Mouse (Mus musculus) kidney, embryonic 16.5 days (tissue): ENCODE measurements around the gene Nat8f6. TPM values are rescaled to one million over a fixed set of nuclear protein-coding genes. Genes with fewer than 3 reads are reported as not detected.
"Not testable (repeated sequence)": the region's sequence is repeated elsewhere in the genome, so short reads cannot be mapped to it uniquely, and the experiment has no call there.

Experiments
- ATAC-seq: fragments of 200-750 bp; cut with Nextera tagmentation; 2 replicates; pipeline ENCODE4 v1.8.0; 2017; ENCODE audit warnings: moderate TSS enrichment; ENCODE audit not compliant: low FRiP score, low TSS enrichment
- H3K27ac ChIP-seq: fragments of 300-500 bp; sonication (generic); 2 replicates; pipeline ENCODE4 v1.5.1; 2014; ENCODE audit warnings: low read length
- H3K27me3 ChIP-seq: fragments of 300-500 bp; sonication (generic); 2 replicates; pipeline ENCODE4 v1.6.1; 2014; ENCODE audit warnings: low read length, control low read depth, mixed read lengths; ENCODE audit not compliant: insufficient read depth
- H3K36me3 ChIP-seq: fragments of 300-500 bp; sonication (generic); 2 replicates; pipeline ENCODE4 v1.6.1; 2014; ENCODE audit warnings: low read length, control low read depth, mixed read lengths; ENCODE audit not compliant: insufficient read depth
- H3K4me1 ChIP-seq: fragments of 300-500 bp; sonication (generic); 2 replicates; pipeline ENCODE4 v1.6.1; 2014; ENCODE audit warnings: low read length, control low read depth, mixed read lengths; ENCODE audit not compliant: insufficient read depth
- H3K4me2 ChIP-seq: fragments of 300-500 bp; sonication (generic); replicated peaks from 2 replicates; pipeline ENCODE4 v1.6.1; 2014; ENCODE audit warnings: low read depth, low read length
- H3K4me3 ChIP-seq: fragments of 300-500 bp; sonication (generic); 2 replicates; pipeline ENCODE4 v1.5.1; 2014; ENCODE audit warnings: mild to moderate bottlenecking, low read length
- H3K9ac ChIP-seq: fragments of 300-500 bp; sonication (generic); replicated peaks from 2 replicates; pipeline ENCODE4 v1.6.1; 2014; ENCODE audit warnings: low read length
- H3K9me3 ChIP-seq: fragments of 300-500 bp; sonication (generic); 2 replicates; pipeline ENCODE4 v1.6.1; 2016; ENCODE audit warnings: low read length, control low read depth
- WGBS: fragments of 180-500 bp; shearing (Covaris S2); extraction: QIAGEN DNeasy Blood & Tissue Kit; methylation state at CpG from one replicate; pipeline ENCODE4 v1.1.7; 2014; 5-methylcytosine and 5-hydroxymethylcytosine counted together
- polyA plus RNA-seq: library from polyadenylated mRNA; unstranded; fragments of >200 nt; fragmentation: Nextera tagmentation; extraction: Ambion mirVana; gene quantifications from 2 replicates; pipeline ENCODE4 v1.2.1, GENCODE M21; 2015

The Nat8f6 gene
- polyA plus RNA-seq, 1 experiment from 2014 or later = 0.20 TPM

DNA sequence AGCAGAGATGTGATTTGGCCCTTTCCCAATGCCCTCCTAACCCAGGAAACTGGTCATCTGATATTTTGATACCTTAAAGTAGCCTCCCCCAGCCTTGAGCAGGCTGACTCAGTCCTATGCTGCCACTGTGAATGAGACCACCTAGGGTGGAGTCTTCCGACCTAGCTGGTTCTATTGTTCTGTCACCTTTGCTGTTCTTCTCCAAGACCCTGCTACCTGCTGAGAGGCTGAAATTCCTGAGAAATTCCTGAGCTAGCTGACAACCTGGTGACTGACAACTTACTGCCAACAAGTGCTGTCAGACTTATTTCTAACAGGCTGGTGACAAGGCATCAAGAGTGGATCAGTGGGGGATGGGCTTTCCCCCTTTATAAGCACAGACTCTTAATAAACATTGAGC lies 2.4 kb downstream of the Nat8f6 start:
- Histone ChIP-seq H3K4me1 (no peaks in the 10 kb centered on the region), H3K4me2 (no peak overlapping the region), H3K27ac (no peak overlapping the region), H3K27me3 (no peaks in the 10 kb centered on the region), H3K4me3 (no peak overlapping the region), H3K9ac (no peak overlapping the region), H3K9me3 (no peaks in the 10 kb centered on the region), H3K36me3 (no peaks in the 10 kb centered on the region)
- ATAC-seq = no peak
- 61% methylated on average over 1 of the region's 1 CpGs for WGBS

DNA sequence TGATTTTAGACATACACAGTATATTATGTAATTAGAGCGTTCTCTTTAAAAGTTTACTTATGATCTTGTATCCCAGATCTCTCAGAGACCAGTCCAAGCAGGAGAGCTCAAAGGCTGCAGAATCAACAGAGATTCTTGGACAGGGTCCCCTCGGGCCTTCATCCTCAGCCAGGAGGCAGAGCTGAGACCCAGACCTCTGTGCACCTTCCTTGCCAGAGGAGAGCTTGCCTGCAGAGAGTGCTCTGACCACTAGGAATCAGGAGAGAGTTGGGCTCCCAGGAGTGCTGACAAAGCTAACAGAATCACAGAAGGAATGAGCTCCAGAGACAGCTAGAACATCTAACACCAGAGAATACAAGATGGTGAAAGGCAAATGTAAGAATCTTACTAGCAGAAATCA lies 7.4 kb downstream of the Nat8f6 start:
- 79% methylated on average over 2 of the region's 2 CpGs for WGBS

DNA sequence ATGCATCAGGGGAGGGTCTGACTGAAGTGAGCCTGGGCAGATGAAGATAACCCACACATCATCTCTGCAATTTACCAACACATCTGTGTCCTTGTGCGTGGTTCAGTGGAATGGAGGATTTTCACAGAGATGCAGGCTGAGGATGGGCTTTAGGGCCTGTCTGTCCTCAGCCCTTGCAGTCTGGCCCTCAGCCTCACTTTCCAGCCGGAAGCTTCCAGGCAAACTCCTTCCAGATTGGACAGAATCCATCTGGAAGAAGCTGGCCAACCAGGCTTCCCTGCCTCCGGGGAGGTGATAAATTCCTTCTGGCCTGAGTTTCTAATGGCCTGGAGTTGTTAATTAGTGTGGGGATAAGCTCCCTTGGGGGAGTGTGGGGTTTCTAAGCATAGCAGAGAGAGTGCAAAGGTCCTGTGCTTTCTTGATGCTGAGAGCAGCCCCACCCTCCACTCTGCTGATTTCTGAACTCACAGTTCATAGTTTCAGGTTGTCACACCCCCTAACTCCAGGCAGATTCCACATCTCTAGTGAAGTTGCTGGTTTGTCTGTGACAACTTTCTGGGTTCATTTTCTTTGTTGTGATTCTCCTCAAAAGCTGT lies 9.7 kb downstream of the Nat8f6 start:
- 47% methylated on average over 2 of the region's 3 CpGs for WGBS
- H3K4me2 ChIP-seq, H3K4me3 ChIP-seq, H3K27ac ChIP-seq, ATAC-seq, H3K9me3 ChIP-seq, H3K27me3 ChIP-seq, H3K9ac ChIP-seq, H3K36me3 ChIP-seq, H3K4me1 ChIP-seq: not testable (repeated sequence)

More for the DNA sequence above, 7.4 kb downstream of the Nat8f6 start:
- Histone ChIP-seq H3K4me3 (no peak overlapping the region), H3K9me3 (no peaks in the 10 kb centered on the region), H3K4me2 (no peak overlapping the region), H3K27ac (no peak overlapping the region), H3K27me3 (no peaks in the 10 kb centered on the region), H3K4me1 (no peaks in the 10 kb centered on the region), H3K9ac (no peak overlapping the region), H3K36me3 (no peaks in the 10 kb centered on the region)
- no peak for ATAC-seq

GRCm38 (mm10) chr6:85810514-85810913 lies 10.2 kb downstream of the Nat8f6 start:
- not testable (repeated sequence) for H3K4me2 ChIP-seq, H3K9ac ChIP-seq, H3K27ac ChIP-seq, H3K4me1 ChIP-seq, H3K4me3 ChIP-seq, ATAC-seq, H3K36me3 ChIP-seq, H3K9me3 ChIP-seq, H3K27me3 ChIP-seq
- WGBS = 85% methylated on average over 2 of the region's 3 CpGs

DNA sequence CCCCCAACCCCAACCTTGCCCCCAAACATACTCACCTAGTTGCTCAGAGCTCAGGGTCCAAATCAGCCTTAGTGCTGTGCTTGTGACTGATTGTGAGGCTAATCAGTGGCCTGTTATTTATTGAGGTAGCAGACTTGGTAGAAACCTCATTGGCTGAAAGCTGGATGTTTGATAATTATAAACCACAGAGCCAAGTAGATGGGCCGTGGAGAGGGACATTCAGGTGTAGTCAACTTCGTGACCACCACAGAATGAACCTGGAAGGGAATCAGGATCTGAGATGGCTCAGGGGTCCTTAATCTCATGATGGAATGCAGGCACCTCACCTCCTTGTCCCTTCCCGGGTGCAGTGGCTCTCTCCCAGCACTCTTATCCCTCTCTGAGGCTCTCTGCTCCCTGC lies 11.0 kb downstream of the Nat8f6 start:
- H3K4me3 ChIP-seq, H3K9ac ChIP-seq, H3K36me3 ChIP-seq, ATAC-seq, H3K27ac ChIP-seq, H3K4me1 ChIP-seq, H3K4me2 ChIP-seq, H3K27me3 ChIP-seq, H3K9me3 ChIP-seq: not testable (repeated sequence)
- WGBS = 72% methylated on average over 2 of the region's 3 CpGs

- H3K9ac ChIP-seq, ATAC-seq, H3K4me1 ChIP-seq, H3K9me3 ChIP-seq, H3K4me2 ChIP-seq, H3K27me3 ChIP-seq, H3K27ac ChIP-seq, H3K4me3 ChIP-seq, H3K36me3 ChIP-seq: not testable (repeated sequence)
- WGBS = 64% methylated on average over 5 of the region's 5 CpGs
These were observed 17.6 kb downstream of the Nat8f6 start for GRCm38 (mm10) chr6:85803180-85803579.

DNA sequence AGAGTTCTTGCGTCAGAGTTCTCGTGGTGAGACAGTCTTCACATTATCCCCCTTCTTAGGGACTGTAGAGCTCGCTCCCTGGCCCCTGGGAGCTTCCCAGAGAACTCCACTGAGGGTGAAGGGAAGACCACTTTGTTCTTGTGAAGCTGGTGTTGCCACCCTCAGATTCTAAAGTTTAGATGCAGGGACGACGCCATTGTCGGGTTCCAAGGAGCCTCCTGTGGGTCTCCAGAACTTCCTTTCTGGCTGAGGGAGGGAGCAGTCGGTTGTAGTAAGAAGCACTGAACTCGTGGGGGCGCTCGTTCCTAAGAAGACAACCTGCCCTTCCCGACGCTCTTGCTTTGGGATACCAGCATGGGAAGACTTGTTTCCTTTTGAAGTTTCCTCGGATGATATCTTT lies 55.2 kb downstream of the Nat8f6 start, which contains the start of gene Nat8f3:
Gene Nat8f3, minus strand, starts transcription at position 223 of the 400 bp plus-strand sequence.
- 65% methylated on average over 12 of the region's 13 CpGs for WGBS
- H3K4me1 ChIP-seq, H3K9ac ChIP-seq, H3K4me2 ChIP-seq, H3K27me3 ChIP-seq, ATAC-seq, H3K36me3 ChIP-seq, H3K4me3 ChIP-seq, H3K9me3 ChIP-seq, H3K27ac ChIP-seq: not testable (repeated sequence)

DNA sequence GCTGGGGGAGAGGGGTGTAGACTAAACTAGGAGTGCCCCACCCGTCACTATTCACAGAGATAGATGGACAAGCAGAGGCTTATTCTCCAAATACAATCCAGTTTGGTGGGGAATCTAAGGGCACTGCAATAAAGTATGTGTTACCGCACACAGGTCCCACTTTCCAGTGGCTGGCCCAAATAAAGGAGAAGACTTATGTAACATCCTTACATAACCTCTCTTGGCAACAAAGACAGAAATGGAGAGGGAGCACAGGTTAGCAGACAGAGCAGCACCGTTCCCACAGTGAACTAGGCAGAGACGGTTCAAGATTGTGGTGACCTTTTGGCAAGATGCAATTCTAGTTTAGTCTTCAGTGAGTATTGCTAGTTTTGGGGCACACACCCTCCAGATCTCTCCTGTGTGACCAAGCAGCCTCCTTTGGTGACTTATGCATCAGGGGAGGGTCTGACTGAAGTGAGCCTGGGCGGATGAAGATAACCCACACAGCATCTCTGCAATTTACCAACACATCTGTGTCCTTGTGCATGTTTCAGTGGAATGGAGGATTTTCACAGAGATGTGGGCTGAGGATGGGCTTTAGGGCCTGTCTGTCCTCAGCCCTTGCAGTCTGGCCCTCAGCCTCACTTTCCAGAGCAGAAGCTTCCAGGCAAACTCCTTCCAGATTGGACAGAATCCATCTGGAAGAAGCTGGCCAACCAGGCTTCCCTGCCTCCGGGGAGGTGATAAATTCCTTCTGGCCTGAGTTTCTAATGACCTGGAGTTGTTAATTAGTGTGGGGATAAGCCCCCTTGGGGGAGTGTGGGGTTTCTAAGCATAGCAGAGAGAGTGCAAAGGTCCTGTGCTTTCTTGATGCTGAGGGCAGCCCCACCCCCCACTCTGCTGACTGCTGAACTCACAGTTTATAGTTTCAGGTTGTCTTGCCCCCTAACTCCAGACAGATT lies 57.4 kb downstream of the Nat8f6 start:
- H3K36me3 ChIP-seq, H3K27me3 ChIP-seq, H3K27ac ChIP-seq, H3K4me1 ChIP-seq, H3K4me2 ChIP-seq, H3K9ac ChIP-seq, ATAC-seq, H3K9me3 ChIP-seq, H3K4me3 ChIP-seq: not testable (repeated sequence)
- WGBS = 70% methylated on average over 5 of the region's 6 CpGs

DNA sequence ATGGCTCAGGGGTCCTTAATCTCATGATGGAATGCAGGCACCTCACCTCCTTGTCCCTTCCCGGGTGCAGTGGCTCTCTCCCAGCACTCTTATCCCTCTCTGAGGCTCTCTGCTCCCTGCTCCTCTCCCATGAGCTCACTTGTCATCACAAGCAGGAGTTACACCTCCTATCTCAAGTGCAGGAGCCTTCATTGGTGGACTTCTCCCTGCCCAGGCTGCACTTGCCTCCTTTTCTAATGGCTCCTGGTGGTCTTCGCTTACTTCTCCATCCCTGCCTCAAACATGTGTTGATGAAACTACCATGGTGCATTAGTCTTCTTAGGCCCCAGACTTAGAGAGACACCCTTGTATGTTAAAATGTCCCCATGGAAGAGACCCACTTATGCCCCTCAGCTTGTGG lies 58.1 kb downstream of the Nat8f6 start:
- WGBS = 88% methylated on average over 1 of the region's 2 CpGs
- not testable (repeated sequence) for H3K4me2 ChIP-seq, H3K9me3 ChIP-seq, H3K27ac ChIP-seq, H3K9ac ChIP-seq, H3K4me3 ChIP-seq, ATAC-seq, H3K27me3 ChIP-seq, H3K36me3 ChIP-seq, H3K4me1 ChIP-seq
